Mouse (Mus musculus): ENCODE measurements around the gene Mfap1a. TPM values are rescaled to one million over a fixed set of nuclear protein-coding genes. Genes with fewer than 3 reads are reported as not detected.
A peak's percentile ranks its signal among the peaks of the same experiment; 100 is the strongest.

Gene Mfap1a
- polyA plus RNA-seq, 1 experiment, result 4.3 TPM

DNA sequence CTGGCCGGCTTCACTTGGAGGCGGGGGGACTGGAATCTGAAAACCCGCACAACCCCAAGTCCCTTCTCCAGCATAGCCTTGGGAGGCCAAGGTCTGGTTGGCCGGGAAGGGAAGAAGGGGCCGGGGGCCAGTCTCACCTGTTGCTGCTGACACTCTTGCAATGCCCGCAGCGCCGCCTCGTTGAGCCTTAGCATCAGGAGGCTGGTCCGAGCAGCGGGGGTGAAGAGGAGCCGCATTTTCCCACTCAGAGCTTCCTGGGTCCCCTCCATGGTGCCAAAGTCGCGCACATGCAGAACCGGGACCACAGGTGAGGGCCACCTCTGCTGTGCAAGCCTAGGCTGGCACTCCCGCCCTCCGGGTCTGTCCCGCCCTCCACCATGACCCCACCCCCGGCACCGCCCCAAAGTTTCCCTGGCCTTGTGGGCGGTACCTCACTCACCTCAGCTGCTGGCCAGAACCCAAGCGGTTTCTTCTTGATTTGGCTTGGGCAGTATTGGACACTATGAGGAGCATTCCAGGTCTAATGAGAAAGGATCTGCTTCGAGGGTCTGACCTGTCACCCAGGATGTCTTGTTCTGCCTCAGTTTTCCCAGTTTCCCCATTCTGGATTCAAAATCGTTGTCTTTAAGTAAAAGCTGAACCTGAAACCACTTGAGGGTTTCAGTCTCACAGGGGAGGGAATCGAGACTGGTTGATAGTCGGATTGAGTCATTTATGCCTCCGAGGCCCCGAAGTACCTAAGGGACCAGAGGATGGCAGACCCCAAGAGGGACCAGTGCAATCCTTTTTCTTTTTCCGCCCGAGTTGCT, 64.0 kb downstream of the Mfap1a start:
- DNase-seq (ENCODE audit: low read depth), result peak; percentile 54

Other genes starting within 250 kb of the Mfap1a start
- gene Trp53bp1, start 235.3 kb downstream of the Mfap1a start, polyA plus RNA-seq (2012; rRNA removed), result 26.1 and 29.4 TPM in 2 replicates
- 4.0 and 5.6 TPM in 2 replicates for gene Map1a, start 217.1 kb downstream of the Mfap1a start, polyA plus RNA-seq (2012; rRNA removed)
- gene Ppip5k1, start 151.3 kb downstream of the Mfap1a start, polyA plus RNA-seq (2012; rRNA removed), result 45.3 and 52.8 TPM in 2 replicates
- gene Ckmt1, start 149.0 kb downstream of the Mfap1a start, polyA plus RNA-seq (2012; rRNA removed), result 4.3 and 4.9 TPM in 2 replicates
- 0.08 TPM in 1 of 2 replicates, not detected in the other for gene Strc, start 119.5 kb downstream of the Mfap1a start, polyA plus RNA-seq (2012; rRNA removed)
- 473 and 744 TPM in 2 replicates for gene Pdia3, start 92.9 kb downstream of the Mfap1a start, polyA plus RNA-seq (2012; rRNA removed)
- 5.0 and 7.0 TPM in 2 replicates for gene Catsper2, start 92.9 kb downstream of the Mfap1a start, polyA plus RNA-seq (2012; rRNA removed)
- gene Ell3, start 62.4 kb downstream of the Mfap1a start, polyA plus RNA-seq (2012; rRNA removed), result 8.6 and 12.4 TPM in 2 replicates
- 364 and 410 TPM in 2 replicates for gene Serf2, start 57.5 kb downstream of the Mfap1a start, polyA plus RNA-seq (2012; rRNA removed)
- gene Hypk, start 53.4 kb downstream of the Mfap1a start, polyA plus RNA-seq (2012; rRNA removed), result 7.6 and 14.1 TPM in 2 replicates
- 1.1 and 1.2 TPM in 2 replicates for gene Serinc4, start 49.9 kb downstream of the Mfap1a start, polyA plus RNA-seq (2012; rRNA removed)
- 5.4 and 7.4 TPM in 2 replicates for gene Mfap1b, start 32.6 kb downstream of the Mfap1a start, polyA plus RNA-seq (2012; rRNA removed)
- gene Wdr76, start 58 bp upstream of the Mfap1a start, polyA plus RNA-seq (2012; rRNA removed), result 1.9 and 2.3 TPM in 2 replicates